Mouse (Mus musculus) E14TG2a.4 (cell line): Measurements from ENCODE around the gene Rhot2.

ENCODE experiments used
- CTCF ChIP-seq: conservative IDR thresholded peaks from 2 replicates; pipeline ENCODE4 v1.5.1; 2014; ENCODE audit warnings: low read length
- POU5F1 ChIP-seq: IDR thresholded peaks from 2 replicates; pipeline ENCODE4 v1.6.1; 2014; ENCODE audit warnings: low read length, borderline replicate concordance

DNA sequence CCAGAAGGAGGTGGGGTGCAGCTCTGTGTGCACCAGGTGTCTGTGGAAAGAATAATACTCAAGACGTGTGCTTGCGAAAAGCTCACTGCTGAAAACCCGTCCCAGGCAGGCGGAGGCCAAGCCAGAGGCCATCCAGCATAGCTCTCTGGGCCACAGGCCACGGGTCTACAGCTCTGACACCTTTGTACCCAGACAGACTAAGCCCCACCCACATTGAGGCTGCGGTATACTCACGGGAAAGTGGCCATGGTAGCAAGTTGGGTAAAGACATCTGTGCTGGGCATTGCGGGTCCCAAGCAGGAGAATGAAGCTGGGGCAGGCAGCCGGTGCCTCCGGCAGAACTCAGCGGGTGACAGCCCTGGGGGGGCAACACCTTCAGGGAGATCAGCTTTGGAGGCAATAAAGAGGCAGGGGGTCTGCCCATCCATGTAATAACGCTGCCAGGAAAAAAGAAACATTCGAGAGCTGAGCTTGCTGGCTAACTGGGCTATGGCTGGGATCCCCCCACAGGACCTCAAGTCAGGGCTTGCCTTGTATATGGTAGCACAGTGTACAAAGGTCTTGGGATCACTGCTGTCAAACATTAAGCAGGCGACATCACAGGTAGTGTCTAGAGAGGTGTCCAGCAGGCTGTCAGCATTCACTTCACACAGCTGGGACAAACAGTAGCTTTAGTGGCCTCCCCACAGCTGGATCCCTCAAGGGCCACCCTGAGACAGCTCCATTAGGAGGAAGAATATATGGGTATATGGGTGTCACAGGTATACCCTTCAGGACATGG, 5.0 kb downstream of the Rhot2 start:
- no peak for TF ChIP-seq CTCF
- TF ChIP-seq POU5F1, result no peak
